Mouse (Mus musculus): Measurements from ENCODE around the gene Stard10. TPM values are rescaled to one million over a fixed set of nuclear protein-coding genes. Genes with fewer than 3 reads are reported as not detected.

Gene Stard10
- polyA plus RNA-seq, 1 experiment, result 99.4 TPM

DNA sequence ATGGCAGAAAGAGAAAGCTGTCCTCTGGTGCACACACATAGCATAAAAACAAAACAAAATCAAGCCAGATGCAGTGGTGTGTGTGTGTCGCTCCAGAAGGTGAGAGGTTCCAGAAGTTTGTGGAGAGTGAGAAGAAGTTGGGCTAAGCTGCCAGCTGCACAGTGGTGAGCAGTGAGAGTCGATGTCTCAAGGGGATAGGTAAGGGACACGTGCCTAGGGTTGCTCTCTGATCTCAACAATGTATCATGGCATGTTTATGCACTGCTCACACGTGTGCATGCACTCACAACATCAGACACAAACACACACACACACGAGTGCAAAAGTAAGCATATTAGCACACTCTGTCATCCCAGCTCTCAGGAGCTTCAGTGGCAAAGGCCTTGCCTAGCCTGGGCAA lies 47.0 kb downstream of the Stard10 start:
- no peak for DNase-seq (ENCODE audit: extremely low spot score in 1 of 2, low spot score in 1 of 2)

DNA sequence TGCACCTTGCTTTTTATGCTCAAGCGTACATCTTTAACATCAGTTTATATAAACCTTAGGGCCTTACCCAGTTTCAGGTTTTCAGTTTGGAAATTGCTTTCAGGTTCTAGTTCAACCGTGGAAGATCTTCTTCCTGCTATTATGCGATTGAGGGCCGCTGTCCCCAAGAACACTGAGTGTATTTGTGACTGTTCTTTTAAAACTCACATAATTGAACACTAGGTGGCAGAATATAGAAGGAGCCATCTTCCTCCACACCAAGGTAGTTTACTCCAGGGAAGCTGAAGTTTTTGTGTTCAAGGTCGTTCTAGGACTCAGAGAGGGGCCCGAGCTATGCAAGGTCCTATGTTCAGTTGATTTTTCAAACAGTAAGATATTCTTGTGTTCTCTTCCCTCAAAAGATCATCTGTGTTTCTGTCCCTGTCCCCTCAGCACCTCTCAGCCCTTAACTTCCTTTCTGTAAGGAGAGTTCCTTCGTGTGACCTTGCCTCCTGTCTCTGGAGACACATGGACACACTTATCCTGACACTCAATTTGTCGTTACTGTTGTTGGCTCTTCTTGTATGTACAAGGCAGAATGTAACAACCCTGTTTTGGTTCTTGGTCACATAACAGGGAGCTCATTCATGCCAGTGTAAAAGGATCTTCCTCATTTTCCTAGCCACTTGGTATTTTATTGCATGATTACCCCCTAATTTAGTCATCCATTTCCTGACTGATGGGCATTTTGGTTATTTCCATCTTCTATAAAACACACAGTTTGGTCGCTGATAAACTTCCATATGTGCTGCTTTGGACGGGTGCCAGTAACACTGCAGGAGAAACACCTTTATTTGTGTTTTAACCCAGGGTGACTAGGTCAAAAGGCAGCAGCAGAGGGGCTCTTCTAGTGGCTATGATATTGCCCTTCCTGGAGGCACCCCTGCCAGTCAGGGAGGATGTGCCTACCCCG lies 51.3 kb downstream of the Stard10 start:
- no peak for DNase-seq (ENCODE audit: extremely low spot score in 1 of 2, low spot score in 1 of 2)

DNA sequence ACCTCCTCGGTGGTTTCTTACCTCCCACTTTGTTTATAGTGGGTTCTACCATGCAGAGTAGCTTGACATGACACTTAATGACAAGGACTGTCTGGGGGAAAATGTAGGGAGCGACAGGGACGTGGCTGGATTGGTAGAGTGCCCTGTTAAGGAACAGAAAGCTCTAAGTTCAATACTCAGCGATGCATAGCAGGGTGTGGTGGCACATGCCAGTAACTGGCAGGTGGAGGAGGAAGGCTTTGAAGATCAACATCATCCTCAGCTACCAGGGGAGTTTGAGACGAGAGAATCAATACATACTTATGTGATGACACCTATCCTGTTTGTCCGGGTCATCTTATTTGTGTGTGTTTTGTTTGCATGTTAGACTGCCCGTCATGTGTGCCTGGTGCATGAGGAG lies 52.8 kb downstream of the Stard10 start:
- DNase-seq (ENCODE audit: extremely low spot score in 1 of 2, low spot score in 1 of 2), result no peak

- DNase-seq (ENCODE audit: extremely low spot score in 1 of 2, low spot score in 1 of 2), result no peak
These were observed 56.2 kb downstream of the Stard10 start for GRCm38 (mm10) chr7:101373082-101373481.

DNA sequence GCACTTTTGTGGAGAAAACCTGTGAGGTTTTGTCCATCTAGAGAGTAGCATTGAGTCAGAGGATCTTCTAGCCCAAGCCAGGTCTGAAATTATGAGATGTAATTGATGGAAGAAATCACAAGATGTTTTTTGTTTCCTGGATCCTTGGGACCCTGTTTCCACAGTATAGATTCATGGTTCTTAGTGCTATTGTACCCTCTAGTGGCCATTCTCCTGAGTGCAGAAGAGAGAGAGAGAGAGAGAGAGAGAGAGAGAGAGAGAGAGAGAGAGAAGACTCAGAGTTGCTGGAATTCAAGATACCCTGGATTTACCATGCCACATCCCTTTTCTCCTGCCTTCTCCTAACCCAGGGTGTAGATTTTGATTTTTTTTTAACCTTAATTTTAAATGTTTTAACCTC lies 57.3 kb downstream of the Stard10 start:
- DNase-seq (ENCODE audit: extremely low spot score in 1 of 2, low spot score in 1 of 2), result peak in 1 of 2 experiments; percentile 77

DNA sequence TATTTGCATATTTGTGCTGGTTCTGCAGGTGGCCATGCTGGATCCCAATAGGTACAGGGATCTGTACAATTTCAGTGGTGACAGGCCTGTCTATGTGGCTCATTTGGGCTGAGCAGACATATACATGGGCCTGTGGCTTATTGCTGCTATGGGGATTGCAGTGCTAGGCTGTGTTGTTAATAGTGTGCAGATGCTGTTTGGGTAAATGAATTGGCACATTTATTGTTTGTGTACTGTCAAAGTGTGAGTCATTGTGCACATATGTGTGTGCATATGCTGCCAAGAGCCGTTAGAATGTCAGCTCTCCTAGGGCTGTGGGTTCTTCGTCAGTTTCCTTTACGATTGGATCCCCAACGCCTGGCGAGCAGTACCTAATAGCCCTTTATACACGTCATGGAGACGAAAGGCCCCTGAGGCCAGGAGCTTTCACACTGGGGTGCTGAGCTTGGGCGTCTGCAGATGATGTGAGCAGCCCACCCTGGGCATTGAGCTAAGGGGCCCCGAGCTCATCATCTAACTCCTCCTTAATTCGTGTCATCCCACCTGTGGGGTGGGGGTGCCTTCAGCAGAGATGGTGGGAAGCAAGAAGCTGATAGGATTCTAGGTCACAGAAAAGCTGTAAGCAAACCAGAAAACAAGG lies 59.9 kb downstream of the Stard10 start:
- DNase-seq (ENCODE audit: extremely low spot score in 1 of 2, low spot score in 1 of 2), result no peak

- no peak for DNase-seq (ENCODE audit: extremely low spot score in 1 of 2, low spot score in 1 of 2)
These were observed 60.9 kb downstream of the Stard10 start for GRCm38 (mm10) chr7:101377741-101378262.

GRCm38 (mm10) chr7:101378285-101378684 lies 61.4 kb downstream of the Stard10 start:
- no peak for DNase-seq (ENCODE audit: extremely low spot score in 1 of 2, low spot score in 1 of 2)

DNA sequence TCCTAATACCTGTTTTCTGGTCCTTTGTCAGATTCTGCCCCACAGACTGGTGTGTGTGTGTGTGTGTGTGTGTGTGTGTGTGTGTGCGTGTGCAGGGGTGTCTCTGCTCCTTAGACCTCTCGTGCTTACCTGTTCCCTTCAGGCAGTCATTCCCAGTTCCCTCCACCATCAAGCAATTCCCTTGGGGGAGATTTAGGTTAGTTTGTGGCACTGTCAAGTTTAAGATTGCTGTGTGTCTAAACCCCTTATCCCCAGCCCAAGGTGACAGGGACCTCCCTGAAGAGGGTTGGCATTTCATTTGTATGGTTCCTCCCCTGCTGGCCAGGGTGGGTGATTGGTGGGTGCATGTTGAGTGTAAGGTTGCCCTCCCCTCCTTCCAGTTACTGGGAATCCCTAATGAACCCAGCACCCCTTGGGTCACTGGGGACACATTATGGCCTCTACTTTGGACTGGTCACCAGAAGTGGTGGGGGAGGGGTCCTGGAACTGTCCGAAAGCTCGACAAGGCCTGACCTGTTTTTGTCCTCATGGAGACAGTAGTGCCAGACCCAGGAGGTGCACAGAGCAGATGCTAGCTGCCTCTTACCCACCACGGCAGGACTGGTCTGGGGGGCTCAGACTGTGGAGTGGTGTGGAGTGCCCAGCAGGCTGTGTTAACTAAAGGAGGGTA lies 62.0 kb downstream of the Stard10 start:
- no peak for DNase-seq (ENCODE audit: extremely low spot score in 1 of 2, low spot score in 1 of 2)

GRCm38 (mm10) chr7:101379732-101380131 lies 62.8 kb downstream of the Stard10 start:
- no peak for DNase-seq (ENCODE audit: extremely low spot score in 1 of 2, low spot score in 1 of 2)

DNA sequence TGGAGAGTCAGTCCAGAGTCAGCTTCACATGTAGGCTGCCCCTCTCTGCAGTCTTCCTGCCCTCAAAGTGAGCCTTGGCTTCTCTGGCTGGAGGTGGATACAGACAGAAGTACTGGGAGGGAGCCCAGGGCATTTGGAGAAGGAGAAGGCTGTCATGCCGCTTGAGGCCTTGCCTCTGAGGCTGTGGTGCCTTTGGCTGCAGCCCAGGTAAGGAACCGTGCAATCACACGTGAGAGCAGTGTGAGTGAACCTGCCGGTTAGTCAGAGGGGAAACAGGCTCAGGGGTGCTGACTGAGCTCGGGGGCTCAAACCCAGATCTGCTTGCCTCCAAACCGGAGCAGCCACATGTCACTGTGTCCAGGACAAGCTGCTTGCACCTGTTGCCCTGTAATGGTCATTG lies 64.6 kb downstream of the Stard10 start:
- no peak for DNase-seq (ENCODE audit: extremely low spot score in 1 of 2, low spot score in 1 of 2)

- peak in 1 of 2 experiments; percentile 23 for DNase-seq (ENCODE audit: extremely low spot score in 1 of 2, low spot score in 1 of 2)
These were observed 65.5 kb downstream of the Stard10 start for GRCm38 (mm10) chr7:101382378-101382777.

- DNase-seq (ENCODE audit: extremely low spot score in 1 of 2, low spot score in 1 of 2), result no peak
These were observed 66.9 kb downstream of the Stard10 start for GRCm38 (mm10) chr7:101383756-101384155.

- no peak for DNase-seq (ENCODE audit: extremely low spot score in 1 of 2, low spot score in 1 of 2)
These were observed 68.0 kb downstream of the Stard10 start for GRCm38 (mm10) chr7:101384931-101385330.

DNA sequence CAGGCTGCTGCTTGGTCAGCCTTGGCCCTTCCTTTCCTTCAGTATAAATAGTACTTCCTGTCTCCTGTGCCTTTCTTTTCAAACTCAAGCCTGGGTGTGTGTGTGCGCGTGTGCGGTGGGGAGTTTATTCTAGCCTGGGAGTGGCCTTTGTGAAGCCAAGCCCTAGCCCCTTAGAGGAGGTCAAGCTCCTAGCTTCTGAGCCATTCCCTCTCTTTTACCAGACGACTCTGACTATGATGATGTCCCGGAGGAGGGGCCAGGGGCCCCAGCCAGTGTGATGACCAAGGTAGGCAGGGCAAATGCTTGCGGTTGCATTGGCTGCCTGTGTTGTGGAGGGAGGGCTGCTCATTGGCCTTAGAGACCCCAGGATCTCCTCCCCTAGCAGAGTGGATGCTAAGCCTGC lies 68.4 kb downstream of the Stard10 start:
- no peak for DNase-seq (ENCODE audit: extremely low spot score in 1 of 2, low spot score in 1 of 2)

- no peak for DNase-seq (ENCODE audit: extremely low spot score in 1 of 2, low spot score in 1 of 2)
These were observed 69.1 kb downstream of the Stard10 start for GRCm38 (mm10) chr7:101385866-101386452.

- no peak for DNase-seq (ENCODE audit: extremely low spot score in 1 of 2, low spot score in 1 of 2)
These were observed 72.4 kb downstream of the Stard10 start for GRCm38 (mm10) chr7:101389256-101389655.

DNA sequence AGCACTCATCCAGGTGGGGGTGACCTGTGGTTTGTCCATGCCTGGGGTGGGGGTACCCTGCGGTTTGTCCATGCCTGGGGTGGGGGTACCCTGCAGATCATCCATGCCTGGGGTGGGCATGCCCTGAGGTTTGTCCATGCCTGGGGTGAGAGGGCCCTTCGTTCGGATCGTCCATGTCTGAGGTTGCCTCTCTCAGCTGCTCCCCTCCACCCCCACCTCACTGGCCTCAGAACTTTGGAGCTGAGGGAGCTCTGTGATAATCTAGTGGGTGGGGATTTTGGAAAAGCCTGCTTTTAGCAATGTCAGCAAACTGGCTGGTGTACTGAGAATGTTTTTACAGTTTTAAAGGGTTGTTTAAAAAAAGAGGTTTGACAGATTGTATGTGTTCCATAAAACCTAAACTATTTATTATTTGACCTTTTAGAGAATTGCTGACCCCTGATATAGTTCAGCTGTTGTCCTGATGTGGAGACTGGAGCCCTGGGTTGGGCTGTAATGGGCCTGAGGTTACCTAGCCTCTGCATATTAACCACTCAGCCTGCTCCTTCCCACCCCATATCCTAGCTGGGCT lies 75.1 kb downstream of the Stard10 start:
- DNase-seq (ENCODE audit: extremely low spot score in 1 of 2, low spot score in 1 of 2), result no peak

DNA sequence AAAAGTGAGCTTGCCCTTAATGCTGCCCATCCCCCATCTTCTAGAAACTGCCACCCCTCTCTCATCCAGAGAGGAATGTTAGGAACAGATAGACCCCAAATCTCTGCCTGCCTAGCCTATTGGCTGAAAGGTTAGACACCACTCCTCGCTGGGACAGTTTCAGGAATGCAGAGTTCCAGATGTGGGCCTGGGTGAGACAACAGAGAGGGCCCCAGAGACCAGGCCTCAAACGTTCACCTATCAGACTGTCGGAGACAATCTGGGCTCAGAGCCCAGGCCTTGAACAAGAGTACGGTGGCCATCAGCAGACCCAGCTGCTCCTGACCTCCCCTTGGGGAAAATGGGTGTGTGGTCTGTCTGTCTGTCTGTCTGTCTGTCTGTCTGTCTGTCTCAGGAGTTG lies 76.1 kb downstream of the Stard10 start:
- no peak for DNase-seq (ENCODE audit: extremely low spot score in 1 of 2, low spot score in 1 of 2)
